Mouse (Mus musculus) MEL (cell line): ENCODE data around the gene Baat. TPM values are rescaled to one million over a fixed set of nuclear protein-coding genes. Genes with fewer than 3 reads are reported as not detected.
"Not testable (repeated sequence)": the region's sequence is repeated elsewhere in the genome, so short reads cannot be mapped to it uniquely, and the experiment has no call there.

ENCODE experiments used
- DNase-seq: peaks from one replicate; pipeline ENCODE4 v3.0.0; 2011; ENCODE audit warnings: low read depth, low spot score
- H3K27ac ChIP-seq: 2 replicates; pipeline ENCODE4 v1.5.1; 2012; ENCODE audit warnings: low read depth, mild to moderate bottlenecking, control low read depth, low read length, moderate library complexity; ENCODE audit not compliant: control insufficient read depth
- H3K27me3 ChIP-seq, 2 experiments: fragments of 150-350 bp in 1 of 2; sonication (generic) in 1 of 2; 2 replicates each; pipeline ENCODE4 v1.6.1; 2012; ENCODE audit warnings: low read length in 2 of 2, mild to moderate bottlenecking in 2 of 2, improper control_type of control experiment in 1 of 2, moderate library complexity in 1 of 2; ENCODE audit not compliant: insufficient read depth in 2 of 2, control insufficient read depth in 1 of 2
- H3K36me3 ChIP-seq, 2 experiments: 2 replicates each; pipeline ENCODE4 v1.6.1; 2012 to 2014; ENCODE audit warnings: low read length in 2 of 2, improper control_type of control experiment in 1 of 2, inconsistent platforms in 1 of 2, mild to moderate bottlenecking in 1 of 2; ENCODE audit not compliant: insufficient read depth in 2 of 2, control insufficient read depth in 1 of 2
- H3K4me1 ChIP-seq, 2 experiments: fragments of 150-350 bp in 1 of 2; sonication (generic) in 1 of 2; 2 replicates each; pipeline ENCODE4 v1.6.1; 2012; ENCODE audit warnings: low read length in 2 of 2, improper control_type of control experiment in 1 of 2, mild to moderate bottlenecking in 1 of 2; ENCODE audit not compliant: insufficient read depth in 2 of 2, control insufficient read depth in 1 of 2
- H3K4me3 ChIP-seq, 2 experiments: fragments of 150-350 bp in 1 of 2; sonication (generic) in 1 of 2; 2 replicates each; pipeline ENCODE4 v1.5.1; 2012; ENCODE audit warnings: low read depth in 2 of 2, low read length in 2 of 2, mild to moderate bottlenecking in 2 of 2, moderate library complexity in 2 of 2, control low read depth in 1 of 2, improper control_type of control experiment in 1 of 2; ENCODE audit not compliant: control insufficient read depth in 1 of 2, insufficient read depth in 1 of 2
- H3K79me2 ChIP-seq: 2 replicates; pipeline ENCODE4 v1.6.1; 2012; ENCODE audit warnings: mild to moderate bottlenecking, low read length, moderate library complexity; ENCODE audit not compliant: control insufficient read depth, poor library complexity, insufficient read depth
- H3K9ac ChIP-seq: 2 replicates; pipeline ENCODE4 v1.6.1; 2012; ENCODE audit warnings: low read depth, mild to moderate bottlenecking, control low read depth, low read length, moderate library complexity; ENCODE audit not compliant: control insufficient read depth, poor library complexity, severe bottlenecking
- H3K9me3 ChIP-seq: fragments of 150-350 bp; sonication (generic); replicated peaks from 2 replicates; pipeline ENCODE4 v1.6.1; 2012; ENCODE audit warnings: mild to moderate bottlenecking, low read length, improper control_type of control experiment, moderate library complexity; ENCODE audit not compliant: insufficient read depth
- CHD1 ChIP-seq: IDR thresholded peaks from 2 replicates; pipeline ENCODE4 v1.6.1; 2012; ENCODE audit warnings: low read depth, mild to moderate bottlenecking, inconsistent platforms, low read length, improper control_type of control experiment
- E2F4 ChIP-seq: IDR thresholded peaks from 2 replicates; pipeline ENCODE4 v1.6.1; 2011; ENCODE audit warnings: low read depth, low read length, improper control_type of control experiment, borderline replicate concordance
- ELF1 ChIP-seq: IDR thresholded peaks from 2 replicates; pipeline ENCODE4 v1.6.1; 2014; ENCODE audit warnings: low read depth, mild to moderate bottlenecking, inconsistent platforms, low read length, improper control_type of control experiment, moderate library complexity
- EP300 ChIP-seq, 2 experiments: IDR thresholded peaks; 2 replicates each; pipeline ENCODE4 v1.6.1; 2011; ENCODE audit warnings: improper control_type of control experiment in 2 of 2, low read length in 2 of 2, low read depth in 1 of 2, mild to moderate bottlenecking in 1 of 2
- JUND ChIP-seq: IDR thresholded peaks from 2 replicates; pipeline ENCODE4 v1.6.1; 2011; ENCODE audit warnings: low read depth, mild to moderate bottlenecking, improper control_type of control experiment, low read length
- KAT2A ChIP-seq: conservative IDR thresholded peaks from 2 replicates; pipeline ENCODE4 v1.6.1; 2012; ENCODE audit warnings: low read depth, low read length, improper control_type of control experiment, inconsistent platforms
- MAFK ChIP-seq: IDR thresholded peaks from 2 replicates; pipeline ENCODE4 v1.6.1; 2011; ENCODE audit warnings: low read depth, mild to moderate bottlenecking, low read length, improper control_type of control experiment, borderline replicate concordance
- MAX ChIP-seq: IDR thresholded peaks from 2 replicates; pipeline ENCODE4 v1.6.1; 2011; ENCODE audit warnings: low read length, improper control_type of control experiment
- MAZ ChIP-seq: IDR thresholded peaks from 2 replicates; pipeline ENCODE4 v1.6.1; 2012; ENCODE audit warnings: low read depth, mild to moderate bottlenecking, inconsistent platforms, low read length, improper control_type of control experiment
- MXI1 ChIP-seq: IDR thresholded peaks from 2 replicates; pipeline ENCODE4 v1.6.1; 2011; ENCODE audit warnings: mild to moderate bottlenecking, low read depth, low read length, improper control_type of control experiment
- MYB ChIP-seq: IDR thresholded peaks from 2 replicates; pipeline ENCODE4 v1.6.1; 2011; ENCODE audit warnings: mild to moderate bottlenecking, low read depth, low read length, improper control_type of control experiment
- MYC ChIP-seq: IDR thresholded peaks from 2 replicates; pipeline ENCODE4 v1.6.1; 2011; ENCODE audit warnings: low read depth, mild to moderate bottlenecking, low read length, improper control_type of control experiment, moderate library complexity
- POLR2A ChIP-seq, 2 experiments: IDR thresholded peaks; 2 replicates each; pipeline ENCODE4 v1.6.1; 2011 to 2012; ENCODE audit warnings: low read length in 2 of 2, mild to moderate bottlenecking in 2 of 2, control low read depth in 1 of 2, improper control_type of control experiment in 1 of 2, low read depth in 1 of 2, moderate library complexity in 1 of 2; ENCODE audit not compliant: control insufficient read depth in 1 of 2, insufficient read depth in 1 of 2, poor library complexity in 1 of 2
- POLR2AphosphoS5 ChIP-seq: IDR thresholded peaks from 2 replicates; pipeline ENCODE4 v1.6.1; 2012; ENCODE audit warnings: low read depth, borderline replicate concordance, mild to moderate bottlenecking, inconsistent platforms, low read length, moderate library complexity, mixed read lengths
- RAD21 ChIP-seq: IDR thresholded peaks from 2 replicates; pipeline ENCODE4 v1.6.1; 2011; ENCODE audit warnings: mild to moderate bottlenecking, low read depth, low read length, improper control_type of control experiment
- SIN3A ChIP-seq: IDR thresholded peaks from 2 replicates; pipeline ENCODE4 v1.6.1; 2012; ENCODE audit warnings: low read length, improper control_type of control experiment, inconsistent platforms
- SMC3 ChIP-seq: IDR thresholded peaks from 2 replicates; pipeline ENCODE4 v1.6.1; 2011; ENCODE audit warnings: low read depth, low read length, improper control_type of control experiment
- TCF12 ChIP-seq: IDR thresholded peaks from 2 replicates; pipeline ENCODE4 v1.6.1; 2014; ENCODE audit warnings: low read depth, mild to moderate bottlenecking, inconsistent platforms, low read length, improper control_type of control experiment, moderate library complexity
- UBTF ChIP-seq: IDR thresholded peaks from 2 replicates; pipeline ENCODE4 v1.6.1; 2012; ENCODE audit warnings: low read depth, mild to moderate bottlenecking, inconsistent platforms, low read length, improper control_type of control experiment, moderate library complexity, borderline replicate concordance; ENCODE audit not compliant: insufficient read depth
- USF1 ChIP-seq: IDR thresholded peaks from 2 replicates; pipeline ENCODE4 v1.6.1; 2014; ENCODE audit warnings: low read depth, mild to moderate bottlenecking, inconsistent platforms, low read length, improper control_type of control experiment, moderate library complexity
- USF2 ChIP-seq, 2 experiments: IDR thresholded peaks; 2 replicates each; pipeline ENCODE4 v1.6.1; 2011 to 2012; ENCODE audit warnings: improper control_type of control experiment in 2 of 2, low read length in 2 of 2, borderline replicate concordance in 1 of 2, inconsistent platforms in 1 of 2, low read depth in 1 of 2, mild to moderate bottlenecking in 1 of 2; ENCODE audit not compliant: insufficient read depth in 1 of 2
- ZC3H11A ChIP-seq: IDR thresholded peaks from 2 replicates; pipeline ENCODE4 v1.6.1; 2012; ENCODE audit warnings: low read depth, mild to moderate bottlenecking, inconsistent platforms, low read length, improper control_type of control experiment
- polyA plus RNA-seq, 2 experiments: library from polyadenylated mRNA; stranded (reverse) in 1 of 2; unstranded in 1 of 2; fragments of >175 nt in 1 of 2; fragments of >200 nt in 1 of 2; gene quantifications; 2 replicates each; pipeline versions ENCODE4 v1.2.1 to v1.2.4; 2012; ENCODE audit warnings: low replicate concordance in 2 of 2, low read depth in 1 of 2; ENCODE audit not compliant: insufficient read length in 2 of 2, insufficient read depth in 1 of 2, missing spikeins in 1 of 2
- total RNA-seq: library from RNA; depleted of rRNA; stranded (reverse); fragments of 300-350 nt; gene quantifications from 2 replicates; pipeline ENCODE4 v1.2.3, GENCODE M21; 2012

Baat gene
- total and polyA plus RNA-seq, 3 experiments, result 0.15 TPM; not detected in 2

DNA sequence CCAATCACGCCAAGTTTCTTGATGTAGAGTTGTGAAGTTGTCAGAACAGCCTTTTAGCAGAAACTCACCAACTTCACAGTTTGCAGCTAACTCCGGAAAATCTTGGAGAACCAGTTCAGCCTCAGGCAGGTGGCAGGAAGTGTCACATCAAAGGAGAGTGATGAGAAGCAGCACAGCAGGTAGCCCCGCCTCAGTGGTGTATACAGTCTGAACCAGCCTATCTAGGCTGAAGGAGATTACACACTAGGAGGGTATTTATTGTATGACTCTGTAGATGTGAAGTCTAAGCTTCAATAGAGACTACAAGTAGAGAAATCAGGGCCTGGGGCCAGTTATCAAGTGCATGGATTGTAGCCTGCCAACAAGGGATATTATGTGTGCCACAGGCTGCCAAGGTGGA, 25.5 kb downstream of the Baat start:
- no peak overlapping the region for H3K27ac ChIP-seq
- TF ChIP-seq SIN3A (no peak), TCF12 (no peak), MXI1 (no peak), UBTF (no peak), USF1 (no peak), RAD21 (no peak)
- TF ChIP-seq, all 39 proteins: peak for 0
- Histone ChIP-seq H3K36me3 (peaks cover 0 to 2% of the 10 kb centered on the region in 2 experiments; a peak in 1 of 4 replicates), H3K9ac (no peak overlapping the region), H3K27me3 (no peaks in the 10 kb centered on the region), H3K79me2 (no peaks in the 10 kb centered on the region), H3K4me3 (no peak overlapping the region), H3K9me3 (no peaks in the 10 kb centered on the region), H3K4me1 (peaks cover 0 to 3% of the 10 kb centered on the region in 2 experiments; a peak in 2 of 4 replicates)
- no peak for DNase-seq

DNA sequence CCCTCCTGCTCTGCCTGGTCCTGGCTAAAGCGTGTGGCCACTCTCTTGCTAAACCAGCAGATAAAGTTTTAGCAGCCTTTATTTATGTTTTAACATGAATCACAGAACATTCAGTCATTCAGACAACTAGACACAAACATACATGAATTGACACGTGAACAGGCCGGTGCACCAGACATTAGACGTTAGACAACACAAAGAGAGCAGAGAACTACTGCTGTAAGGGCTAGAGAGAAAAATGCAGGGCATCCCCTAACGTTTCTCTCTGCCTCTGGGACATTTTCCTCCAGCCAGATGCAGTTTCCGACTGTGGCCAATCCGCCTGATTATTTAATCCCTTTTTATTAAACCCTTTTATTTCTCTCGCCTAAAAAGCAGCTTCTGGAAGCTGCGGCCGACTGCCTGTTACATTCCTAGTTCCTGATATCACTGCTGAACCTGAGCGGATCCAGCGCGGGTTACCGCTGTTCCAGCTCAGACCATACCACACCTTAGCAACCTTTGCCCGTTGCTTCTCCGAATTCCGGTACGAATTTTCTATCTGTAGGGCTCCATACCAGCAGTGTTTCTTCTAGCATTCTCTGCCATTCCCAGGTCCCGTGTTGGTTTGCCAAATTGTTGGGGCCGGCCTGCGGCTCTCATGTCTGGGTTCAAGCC, 26.1 kb downstream of the Baat start:
- H3K79me2 ChIP-seq, result no peaks in the 10 kb centered on the region
- peaks cover 0 to 2% of the 10 kb centered on the region in 2 experiments; a peak in 1 of 4 replicates for H3K36me3 ChIP-seq
- no peak for DNase-seq
- H3K27me3 ChIP-seq, result no peaks in the 10 kb centered on the region
- H3K27ac ChIP-seq, result no peak overlapping the region
- TF ChIP-seq POLR2AphosphoS5, result no peak
- TF ChIP-seq JUND, result no peak
- no peak for TF ChIP-seq USF2 (IDR thresholded peaks at IDR 0.05; ENCODE audit: borderline replicate concordance in 1 of 2, insufficient read depth in 1 of 2, low read depth in 1 of 2, low read length in 2 of 2)
- no peak for TF ChIP-seq CHD1
- TF ChIP-seq MAX, result no peak
- no peak for TF ChIP-seq POLR2A (IDR thresholded peaks at IDR 0.05; ENCODE audit: control insufficient read depth in 1 of 2, insufficient read depth in 1 of 2, low read depth in 1 of 2, low read length in 2 of 2, poor library complexity in 1 of 2)
- TF ChIP-seq ELF1, result no peak
- no peak for TF ChIP-seq MYB
- TF ChIP-seq EP300 (IDR thresholded peaks at IDR 0.05; ENCODE audit: low read depth in 1 of 2, low read length in 2 of 2), result no peak
- no peak for TF ChIP-seq MAFK
- TF ChIP-seq SMC3, result no peak
- no peak for TF ChIP-seq MYC
- TF ChIP-seq TCF12, result no peak
- no peak for TF ChIP-seq UBTF
- TF ChIP-seq MAZ, result no peak
- TF ChIP-seq E2F4, result no peak
- TF ChIP-seq ZC3H11A, result no peak
- no peak for TF ChIP-seq KAT2A
- peaks cover 0 to 3% of the 10 kb centered on the region in 2 experiments; a peak in 3 of 4 replicates for H3K4me1 ChIP-seq
- H3K4me3 ChIP-seq, result no peak overlapping the region
- H3K9me3 ChIP-seq, result no peaks in the 10 kb centered on the region
- H3K9ac ChIP-seq, result no peak overlapping the region

DNA sequence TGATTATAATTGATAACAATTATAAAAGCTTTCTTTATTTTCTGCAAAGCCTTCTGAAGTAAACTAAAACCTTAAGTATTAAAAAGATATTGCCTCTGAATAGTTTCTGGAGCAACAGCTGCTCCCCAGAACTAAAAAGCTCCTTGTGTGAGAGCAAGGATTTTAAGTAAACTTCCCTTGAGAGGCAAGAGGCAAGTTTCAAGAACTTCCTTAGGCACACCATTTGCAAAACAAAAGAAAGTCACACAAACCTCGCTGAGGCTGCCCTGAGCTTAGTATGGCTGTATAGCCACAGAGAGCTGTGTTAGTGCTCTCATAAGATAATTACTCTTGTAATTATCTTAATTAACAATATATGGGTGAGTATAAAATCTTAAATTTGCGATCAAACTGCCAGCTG, 27.3 kb downstream of the Baat start:
- H3K27me3 ChIP-seq, H3K9me3 ChIP-seq, H3K9ac ChIP-seq, H3K4me1 ChIP-seq, H3K79me2 ChIP-seq, H3K36me3 ChIP-seq: not testable (repeated sequence)
- peak; percentile 16 for DNase-seq
- peak overlapping the region in 1 of 2 experiments; percentile 49; a peak in 2 of 4 replicates for H3K4me3 ChIP-seq
- peak overlapping the region; percentile 37; the same call in 1 of the 2 replicates for H3K27ac ChIP-seq
